8 mouse cellular contexts compared by ENCODE assay signal in the genomic region with DNA sequence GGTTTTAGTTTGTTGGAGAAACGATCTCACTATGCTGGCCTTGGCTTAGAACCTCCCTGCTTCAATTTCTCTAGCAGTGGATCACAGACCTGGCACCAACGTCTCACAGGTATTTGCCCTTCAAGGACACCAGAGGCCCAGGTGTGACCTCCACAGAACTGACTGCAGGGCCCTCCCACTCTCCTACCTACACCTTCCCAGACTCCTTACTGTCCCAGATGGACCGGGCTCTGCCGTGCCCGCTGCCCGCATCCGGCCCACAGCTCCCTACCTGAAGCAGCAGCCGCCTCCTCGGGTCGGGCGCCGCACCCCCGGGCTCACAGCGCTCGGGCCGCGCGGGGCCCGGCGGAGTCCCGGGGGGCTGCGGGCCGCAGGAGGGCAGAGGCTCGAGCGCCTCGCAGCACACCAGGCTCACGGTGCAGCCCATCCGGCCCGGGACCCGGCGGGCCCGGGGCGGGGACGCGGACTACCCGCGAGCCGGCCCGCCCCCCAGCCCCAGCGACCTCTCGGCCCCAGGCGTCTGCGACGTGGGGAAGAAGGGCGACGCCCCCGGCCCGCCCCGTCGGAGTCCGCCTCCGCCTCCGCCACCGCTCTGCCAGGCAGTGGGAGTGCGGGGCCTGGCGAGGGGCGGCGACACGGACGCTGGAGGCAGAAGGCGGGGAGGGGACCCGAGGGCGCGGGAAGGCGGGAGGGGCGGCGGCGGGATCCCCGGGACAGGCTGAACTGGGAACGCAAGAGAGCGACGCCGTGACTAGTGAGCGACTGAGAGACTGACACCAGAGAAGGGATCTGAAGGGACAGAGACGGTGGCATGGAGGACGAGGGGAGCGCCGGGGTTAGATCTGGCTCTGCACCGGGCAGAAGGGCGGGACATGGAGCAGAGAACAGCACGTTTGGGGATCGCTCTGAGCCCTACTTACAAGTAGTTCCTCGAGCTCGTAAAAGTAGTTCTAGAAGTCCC. TPM values are rescaled to one million over a fixed set of nuclear protein-coding genes. Genes with fewer than 3 reads are reported as not detected.
DNase-seq lines count a peak whose midpoint lies in the region; ATAC-seq and TF ChIP-seq lines count a peak whose summit lies in the region.

TSS of gene Tns1 (minus strand) at position 429 of the 961 bp plus-strand sequence.

- peak within 1 kb of the TSS; percentile 94 for H3K4me2 ChIP-seq in lung, embryonic 14.5 days
- peak within 1 kb of the TSS; percentile 90 for H3K4me2 ChIP-seq in neural tube, embryonic 15.5 days

- H3K36me3 ChIP-seq in lung, embryonic 14.5 days (ENCODE audit: insufficient read depth), result no peaks in the 10 kb centered on the region
- no peaks in the 10 kb centered on the region for H3K36me3 ChIP-seq in neural tube, embryonic 15.5 days

- intact Hi-C loops in heart, postnatal 10 days (cut with DNase I), result no loop called here

- 0 out of 2 replicates have a peak, but pooled peaks cover 4% of the 10 kb centered on the region for H3K4me1 ChIP-seq in lung, embryonic 14.5 days (ENCODE audit: insufficient read depth)
- H3K4me1 ChIP-seq in neural tube, embryonic 15.5 days, result peaks cover 25% of the 10 kb centered on the region

- H3K9me3 ChIP-seq in lung, embryonic 14.5 days (ENCODE audit: low read depth, low read length), result no peaks in the 10 kb centered on the region
- H3K9me3 ChIP-seq in neural tube, embryonic 15.5 days (replicated peaks), result no peaks in the 10 kb centered on the region

- peaks cover 6% of the 10 kb centered on the region; the same call in 1 of the 2 replicates for H3K27me3 ChIP-seq in lung, embryonic 14.5 days (ENCODE audit: insufficient read depth, low read length)
- H3K27me3 ChIP-seq in neural tube, embryonic 15.5 days (replicated peaks), result peaks cover 26% of the 10 kb centered on the region

- H3K27ac ChIP-seq in lung, embryonic 14.5 days (ENCODE audit: low read depth), result no peak within 1 kb of the TSS
- no peak within 1 kb of the TSS for H3K27ac ChIP-seq in neural tube, embryonic 15.5 days (replicated peaks)

- WGBS in lung, embryonic 14.5 days, result under 1% methylated on average over 80 of the region's 84 CpGs
- WGBS in neural tube, embryonic 15.5 days, result under 1% methylated on average over 81 of the region's 84 CpGs

- DNase-seq in spleen, adult 18-20 months, result peak; percentile 18 to 37
- no peak for DNase-seq in spleen, adult 12 weeks (ENCODE audit: low spot score)
- peak; percentile 68 to 75 for DNase-seq in heart, postnatal 10 days
- DNase-seq in kidney, postnatal 25 days, result peak; percentile 71 to 89
- DNase-seq in lung, embryonic 14.5 days, result peak; percentile 77
- DNase-seq in urinary bladder, postnatal 4 days (ENCODE audit: low spot score in 2 of 2), result peak; percentile 48 to 67

- H3K4me3 ChIP-seq in lung, embryonic 14.5 days (ENCODE audit: low read depth, low read length), result peak within 1 kb of the TSS; percentile 56
- peak within 1 kb of the TSS; percentile 47 for H3K4me3 ChIP-seq in neural tube, embryonic 15.5 days (replicated peaks)

- no peak for ATAC-seq in erythroid progenitor cell, adult 5-6 weeks (replicated peaks; ENCODE audit: low FRiP score, poor library complexity, severe bottlenecking)
- peak; percentile 75 for ATAC-seq in lung, embryonic 14.5 days (ENCODE audit: insufficient read depth)
- ATAC-seq in neural tube, embryonic 15.5 days (ENCODE audit: low FRiP score), result peak; percentile 66

- peak within 1 kb of the TSS; percentile 57 for H3K9ac ChIP-seq in lung, embryonic 14.5 days
- peak within 1 kb of the TSS; percentile 55 for H3K9ac ChIP-seq in neural tube, embryonic 15.5 days (replicated peaks)

- TF ChIP-seq CTCF in lung, embryonic 14.5 days (IDR thresholded peaks at IDR 0.05; ENCODE audit: low read depth), result no peak

RNA-seq across cellular contexts. Expression of gene Tns1, which starts in this region (rescaled TPM):
- total RNA-seq in erythroid progenitor cell, adult 5-6 weeks (2015; ENCODE audit: low replicate concordance), result 20.5 and 21.6 TPM in 2 replicates
- 20.0 and 49.5 TPM in 2 replicates for total RNA-seq in erythroid progenitor cell, adult 5-6 weeks (2017; ENCODE audit: low replicate concordance)
- total RNA-seq in heart, postnatal 10 days (2021), result 100 to 1,000 TPM; 532 to 688 TPM
- 87.9 and 95.2 TPM in 2 replicates for polyA plus RNA-seq in lung, embryonic 14.5 days (2014; fragmentation: Nextera tagmentation; extraction: Ambion mirVana)
- polyA plus RNA-seq in neural tube, embryonic 15.5 days (2015; fragmentation: Nextera tagmentation; extraction: Ambion mirVana), result 13.3 and 20.6 TPM in 2 replicates

Comparison
In these comparisons a context has a peak if more than half of its experiments do, and no peak if none do; other contexts are left out.
1. RNA of gene Tns1 (total RNA-seq): 532 to 688 TPM in heart, postnatal 10 days; 20.0 to 49.5 TPM in erythroid progenitor cell, adult 5-6 weeks; every median in the first group is over 10 times any median in the second.